Mouse (Mus musculus): ENCODE results near the gene Cacng6. TPM values are rescaled to one million over a fixed set of nuclear protein-coding genes. Genes with fewer than 3 reads are reported as not detected.

Gene Cacng6
- total RNA-seq, 2 experiments from 2014 or later, result not detected

DNA sequence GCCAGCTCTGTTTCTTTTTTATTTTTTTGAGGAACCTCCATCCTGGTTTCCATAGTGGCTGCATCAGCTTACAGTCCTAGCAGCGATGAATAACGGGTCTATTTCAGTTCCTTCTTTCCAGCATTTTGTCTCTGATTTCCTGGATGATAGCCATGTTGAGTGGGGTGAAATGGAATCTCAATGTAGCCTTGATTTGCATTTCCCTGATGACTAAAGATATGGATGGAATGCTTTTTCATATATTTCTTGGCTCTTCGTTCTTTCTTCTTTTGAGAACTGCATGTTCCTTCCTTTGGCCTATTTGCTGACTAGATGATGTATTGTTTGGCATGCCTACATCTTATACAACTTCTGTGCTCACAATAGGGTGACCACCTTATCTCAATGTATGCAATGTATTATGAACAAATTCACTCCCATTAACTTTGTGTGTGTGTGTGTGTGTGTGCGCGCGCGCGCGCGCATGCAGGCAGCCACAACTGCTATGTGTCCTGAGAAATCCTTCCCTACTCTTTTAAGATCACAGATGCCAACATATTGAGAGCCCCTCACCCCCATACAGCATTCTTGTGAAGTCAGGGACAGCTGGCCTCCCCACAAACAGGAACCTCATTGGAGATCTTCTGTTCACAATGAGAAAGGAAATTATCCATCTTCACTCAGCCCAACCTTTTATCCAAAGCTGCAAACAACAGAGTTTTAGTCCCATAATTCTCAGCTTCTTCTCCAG, 33.3 kb downstream of the Cacng6 start:
- ATAC-seq (replicated peaks; ENCODE audit: low FRiP score, poor library complexity, severe bottlenecking), result no peak

DNA sequence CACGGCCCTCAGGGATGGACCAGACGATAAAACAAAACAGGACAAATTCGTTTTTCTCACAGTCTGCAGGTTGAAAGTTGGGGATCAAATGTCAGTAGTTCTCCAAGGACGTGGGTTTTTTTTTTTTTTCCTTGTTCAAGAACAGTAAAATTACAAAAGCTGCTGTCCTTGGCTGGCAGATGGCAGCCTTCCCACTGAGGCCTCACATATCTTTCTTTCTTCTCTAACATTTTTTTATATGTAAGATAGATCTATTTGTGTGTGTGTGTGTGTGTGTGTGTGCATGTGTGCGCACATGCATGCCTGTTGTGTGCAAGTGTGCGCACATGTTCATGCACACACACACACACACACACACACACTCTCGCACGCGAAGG, 33.8 kb downstream of the Cacng6 start:
- no peak for ATAC-seq (replicated peaks; ENCODE audit: low FRiP score, poor library complexity, severe bottlenecking)

DNA sequence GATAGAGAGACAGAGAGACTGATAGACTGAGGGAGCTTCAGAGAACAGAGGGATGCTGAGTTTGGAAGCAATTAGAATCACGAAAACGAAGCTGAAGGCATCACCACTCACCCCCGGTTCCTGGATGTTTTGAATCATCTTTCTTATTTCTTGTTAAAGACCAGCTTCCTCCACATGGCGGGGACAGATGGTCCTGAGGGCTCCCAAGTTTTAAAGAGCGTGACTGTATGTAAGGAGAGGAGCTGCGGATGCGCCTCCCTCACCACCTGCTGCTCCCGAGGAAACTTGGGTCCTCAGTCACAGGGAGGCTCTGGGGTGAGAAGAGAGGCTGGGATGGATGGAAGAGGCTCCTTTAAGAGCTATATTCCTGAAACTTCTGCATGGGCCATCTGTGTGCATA, 36.3 kb downstream of the Cacng6 start:
- no peak for ATAC-seq (replicated peaks; ENCODE audit: low FRiP score, poor library complexity, severe bottlenecking)

DNA sequence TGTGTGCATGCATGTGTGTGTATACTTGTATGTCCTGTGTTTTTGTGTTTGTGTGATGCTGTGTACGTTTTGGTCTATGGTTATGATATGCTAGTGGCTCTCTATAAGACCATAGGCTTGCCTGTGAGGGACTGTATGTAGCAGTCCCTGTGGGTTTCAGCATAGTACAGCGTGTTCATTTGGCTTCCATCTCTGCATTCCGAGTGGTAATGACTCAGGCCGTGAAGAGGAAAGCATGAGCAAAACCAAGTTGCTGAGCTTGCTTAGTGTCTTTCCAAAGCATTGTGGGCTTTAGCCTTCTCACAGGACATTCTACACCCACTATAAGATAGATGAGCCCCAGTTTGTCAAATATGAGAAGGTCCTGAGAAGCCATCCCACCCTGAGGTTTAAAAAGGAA, 39.3 kb downstream of the Cacng6 start:
- no peak for ATAC-seq (replicated peaks; ENCODE audit: low FRiP score, poor library complexity, severe bottlenecking)

DNA sequence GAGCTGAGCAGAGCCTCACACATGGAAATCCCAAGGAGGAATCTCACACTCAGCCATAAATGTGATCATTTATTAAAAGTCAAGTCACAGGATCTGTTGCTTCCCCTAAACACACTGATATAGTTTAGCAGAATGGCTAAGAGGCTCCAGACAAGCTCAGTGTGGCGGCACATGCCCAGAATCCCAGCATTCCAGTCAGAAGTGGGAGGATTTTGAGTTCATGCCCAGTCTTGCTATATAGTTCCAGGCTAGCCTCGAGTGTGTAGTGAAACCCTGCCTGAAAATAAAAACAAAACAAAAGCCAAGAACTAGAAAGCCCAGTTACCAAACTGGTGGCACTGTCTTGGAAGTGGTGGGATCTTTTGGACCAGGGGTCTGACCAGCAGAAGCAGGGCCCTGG, 44.6 kb downstream of the Cacng6 start:
- ATAC-seq (replicated peaks; ENCODE audit: low FRiP score, poor library complexity, severe bottlenecking), result no peak

DNA sequence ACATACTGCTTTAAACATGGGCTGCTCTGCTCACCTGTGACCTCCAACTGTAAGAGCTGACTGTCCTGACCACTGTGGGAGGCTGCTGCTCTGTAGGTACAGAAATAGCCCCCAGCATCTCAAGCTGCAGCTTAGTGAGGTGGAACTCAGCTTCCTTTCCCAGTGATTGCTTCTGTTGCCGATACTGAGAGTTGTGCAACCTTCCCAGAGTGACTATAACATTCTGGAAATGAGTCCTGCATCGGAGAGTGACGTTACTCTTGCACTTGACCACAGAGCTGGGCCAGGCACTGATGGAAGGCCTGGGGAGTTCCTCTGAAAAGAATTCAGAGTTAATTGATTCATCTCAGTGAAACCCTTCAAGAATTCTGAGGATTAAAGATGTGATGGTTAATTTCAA, 48.8 kb downstream of the Cacng6 start:
- no peak for ATAC-seq (replicated peaks; ENCODE audit: low FRiP score, poor library complexity, severe bottlenecking)

DNA sequence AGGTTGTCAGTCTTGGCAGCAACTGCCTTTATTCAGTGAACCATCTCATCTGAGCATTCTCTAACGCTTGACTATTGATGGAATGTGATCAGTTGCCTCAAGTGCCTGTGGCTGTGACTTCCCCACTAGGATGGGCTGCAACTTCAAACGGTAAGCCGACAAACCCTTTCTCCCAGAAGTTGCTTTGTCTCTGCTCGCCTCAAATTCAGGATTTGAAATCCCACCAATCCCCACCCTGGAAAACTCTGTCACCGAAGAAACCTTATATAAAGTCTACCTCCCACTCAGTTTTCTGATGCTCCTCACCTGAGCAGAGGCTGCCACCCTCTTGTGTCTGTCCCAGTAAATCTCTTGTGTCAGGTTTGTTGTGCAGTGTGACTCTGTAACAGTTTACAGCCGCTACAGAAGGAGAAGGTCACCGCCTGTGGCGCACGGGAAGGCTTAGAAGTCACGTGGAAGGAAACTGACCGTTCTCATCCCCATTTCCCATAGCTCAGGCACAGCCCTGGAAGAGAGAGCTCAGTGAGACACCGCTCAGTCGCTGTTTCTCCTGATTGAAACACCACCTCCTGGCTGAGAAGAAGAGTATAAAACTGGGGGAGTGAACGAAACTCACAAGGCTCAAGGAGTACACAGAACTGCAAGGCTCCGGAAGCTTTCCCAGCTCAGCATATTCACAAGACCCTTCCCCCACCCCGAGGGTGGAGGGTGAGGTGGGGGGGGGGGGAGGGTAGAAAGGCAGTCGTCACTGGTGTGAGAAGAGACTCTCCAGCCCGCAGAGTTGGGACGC, 50.5 kb downstream of the Cacng6 start:
- no peak for ATAC-seq (replicated peaks; ENCODE audit: low FRiP score, poor library complexity, severe bottlenecking)

DNA sequence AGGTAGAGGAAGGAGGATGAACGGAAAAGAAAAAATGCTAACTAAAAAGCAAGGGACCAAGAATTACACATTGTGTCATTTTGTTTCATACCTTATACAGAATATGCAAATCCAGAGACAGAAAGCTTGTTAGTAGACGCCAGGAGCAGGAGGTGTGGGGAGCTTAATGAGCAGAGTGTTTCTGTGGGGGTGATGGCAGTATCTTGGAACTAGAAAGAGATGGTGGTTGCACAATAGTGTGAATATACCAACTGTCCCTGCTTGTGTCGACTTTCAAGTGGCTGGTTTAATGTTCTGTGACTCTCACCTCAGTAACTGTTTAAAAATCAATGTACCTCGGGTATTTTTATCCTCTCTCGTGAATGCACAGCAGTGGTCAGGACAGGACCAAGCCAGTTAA, 52.7 kb downstream of the Cacng6 start:
- no peak for ATAC-seq (replicated peaks; ENCODE audit: low FRiP score, poor library complexity, severe bottlenecking)

DNA sequence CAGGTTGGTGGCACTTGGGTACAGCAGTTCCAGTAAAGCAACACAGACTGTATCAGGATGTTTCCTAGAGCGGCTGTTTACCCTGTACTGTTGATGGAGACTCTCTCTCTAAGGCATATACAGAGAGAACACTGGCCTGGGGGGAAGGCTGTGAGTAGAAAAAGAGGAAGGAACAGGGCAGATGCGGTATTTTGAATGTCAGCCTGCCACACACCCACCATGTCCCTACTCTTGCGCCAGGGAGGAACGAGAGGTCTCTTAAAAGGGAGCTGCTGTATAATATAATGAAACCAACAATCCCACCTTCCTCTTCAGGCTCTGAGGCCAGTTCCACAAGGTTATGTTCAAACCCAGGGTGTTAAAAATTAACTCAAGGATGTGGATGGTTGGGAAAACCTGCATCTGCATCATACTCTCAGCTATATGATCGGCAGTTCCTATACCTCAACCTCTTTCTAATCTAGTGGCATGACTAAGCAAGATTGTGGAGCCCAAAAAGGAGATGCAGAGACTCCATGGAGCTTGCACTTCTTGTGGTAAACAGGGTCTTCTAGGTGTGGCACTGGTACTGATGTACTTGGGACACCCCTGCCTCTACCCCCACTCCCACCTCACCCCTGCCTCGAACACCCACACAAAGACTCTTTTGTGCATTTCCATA, 58.1 kb downstream of the Cacng6 start:
- ATAC-seq (replicated peaks; ENCODE audit: low FRiP score, poor library complexity, severe bottlenecking), result no peak

Other genes with a start within 250 kb of the Cacng6 start
- 0.72 TPM in 1 of 2 replicates, not detected in the other for gene Nlrp12, start 174.5 kb upstream of the Cacng6 start, total RNA-seq (2015; ENCODE audit: low replicate concordance)
- 1.0 TPM in 1 of 2 replicates, not detected in the other for gene Nlrp12, start 174.5 kb upstream of the Cacng6 start, total RNA-seq (2017; ENCODE audit: low replicate concordance)
- 12.6 and 13.0 TPM in 2 replicates for gene Myadm, start 135.1 kb upstream of the Cacng6 start, total RNA-seq (2015; ENCODE audit: low replicate concordance)
- gene Myadm, start 135.1 kb upstream of the Cacng6 start, total RNA-seq (2017; ENCODE audit: low replicate concordance), result 5.3 and 6.4 TPM in 2 replicates
- 0.84 and 6.8 TPM in 2 replicates for gene Prkcg, start 135.0 kb upstream of the Cacng6 start, total RNA-seq (2015; ENCODE audit: low replicate concordance)
- not detected in 2 replicates for gene Prkcg, start 135.0 kb upstream of the Cacng6 start, total RNA-seq (2017; ENCODE audit: low replicate concordance)
- gene Cacng7, start 91.2 kb upstream of the Cacng6 start, total RNA-seq (2015; ENCODE audit: low replicate concordance), result not detected in 2 replicates
- 2.1 TPM in 1 of 2 replicates, not detected in the other for gene Cacng7, start 91.2 kb upstream of the Cacng6 start, total RNA-seq (2017; ENCODE audit: low replicate concordance)
- gene Cacng8, start 33.5 kb upstream of the Cacng6 start, total RNA-seq (2015; ENCODE audit: low replicate concordance), result not detected in 2 replicates
- gene Cacng8, start 33.5 kb upstream of the Cacng6 start, total RNA-seq (2017; ENCODE audit: low replicate concordance), result not detected in 2 replicates
- gene Tarm1, start 78.4 kb downstream of the Cacng6 start, total RNA-seq (2015; ENCODE audit: low replicate concordance), result 1.7 TPM in 1 of 2 replicates, not detected in the other
- 0.90 and 1.4 TPM in 2 replicates for gene Tarm1, start 78.4 kb downstream of the Cacng6 start, total RNA-seq (2017; ENCODE audit: low replicate concordance)
- gene Oscar, start 192.0 kb downstream of the Cacng6 start, total RNA-seq (2015; ENCODE audit: low replicate concordance), result not detected in 2 replicates
- not detected in 2 replicates for gene Oscar, start 192.0 kb downstream of the Cacng6 start, total RNA-seq (2017; ENCODE audit: low replicate concordance)
- 127 and 193 TPM in 2 replicates for gene Ndufa3, start 193.2 kb downstream of the Cacng6 start, total RNA-seq (2015; ENCODE audit: low replicate concordance)
- gene Ndufa3, start 193.2 kb downstream of the Cacng6 start, total RNA-seq (2017; ENCODE audit: low replicate concordance), result 80.0 and 93.3 TPM in 2 replicates
- 9.4 and 17.2 TPM in 2 replicates for gene Tfpt, start 205.7 kb downstream of the Cacng6 start, total RNA-seq (2015; ENCODE audit: low replicate concordance)
- gene Tfpt, start 205.7 kb downstream of the Cacng6 start, total RNA-seq (2017; ENCODE audit: low replicate concordance), result 10.0 and 10.8 TPM in 2 replicates
- gene Prpf31, start 205.8 kb downstream of the Cacng6 start, total RNA-seq (2015; ENCODE audit: low replicate concordance), result 14.3 and 23.4 TPM in 2 replicates
- 13.5 and 19.8 TPM in 2 replicates for gene Prpf31, start 205.8 kb downstream of the Cacng6 start, total RNA-seq (2017; ENCODE audit: low replicate concordance)
- 109 and 150 TPM in 2 replicates for gene Cnot3, start 221.1 kb downstream of the Cacng6 start, total RNA-seq (2015; ENCODE audit: low replicate concordance)
- gene Cnot3, start 221.1 kb downstream of the Cacng6 start, total RNA-seq (2017; ENCODE audit: low replicate concordance), result 47.9 and 91.2 TPM in 2 replicates
- 2.5 and 8.8 TPM in 2 replicates for gene Leng1, start 241.6 kb downstream of the Cacng6 start, total RNA-seq (2015; ENCODE audit: low replicate concordance)
- 2.7 and 3.0 TPM in 2 replicates for gene Leng1, start 241.6 kb downstream of the Cacng6 start, total RNA-seq (2017; ENCODE audit: low replicate concordance)

Data from erythroid progenitor cell, adult 5-6 weeks (primary cell).